Mouse (Mus musculus) ES-E14 (cell line): ENCODE results near the gene 1810049J17Rik. TPM values are rescaled to one million over a fixed set of nuclear protein-coding genes. Genes with fewer than 3 reads are reported as not detected.
A peak's percentile ranks its signal among the peaks of the same experiment; 100 is the strongest.

Source experiments
- DNase-seq: peaks from one replicate; pipeline ENCODE4 v3.0.0-alpha.2; 2013; ENCODE audit warnings: low read depth, low spot score
- H3K27ac ChIP-seq: 2 replicates; pipeline ENCODE4 v1.5.1; 2012; ENCODE audit warnings: low read depth, mild to moderate bottlenecking, low read length, moderate library complexity, mixed read lengths; ENCODE audit not compliant: poor library complexity, insufficient read depth, severe bottlenecking
- H3K36me3 ChIP-seq: 2 replicates; pipeline ENCODE4 v1.6.1; 2012; ENCODE audit warnings: mild to moderate bottlenecking, low read length, moderate library complexity, mixed read lengths; ENCODE audit not compliant: control insufficient read depth, poor library complexity, insufficient read depth, severe bottlenecking
- H3K4me1 ChIP-seq, 2 experiments: fragments of 150-350 bp in 1 of 2; sonication (generic) in 1 of 2; 2 replicates each; pipeline ENCODE4 v1.6.1; 2012; ENCODE audit warnings: low read length in 2 of 2, mild to moderate bottlenecking in 1 of 2, mixed read lengths in 1 of 2; ENCODE audit not compliant: control insufficient read depth in 2 of 2, insufficient read depth in 2 of 2, poor library complexity in 1 of 2
- H3K4me3 ChIP-seq, 2 experiments: fragments of 150-350 bp in 1 of 2; sonication (generic) in 1 of 2; 2 replicates each; pipeline ENCODE4 v1.5.1; 2012; ENCODE audit warnings: low read length in 2 of 2, low read depth in 1 of 2, mild to moderate bottlenecking in 1 of 2, mixed read lengths in 1 of 2; ENCODE audit not compliant: insufficient read depth in 1 of 2, poor library complexity in 1 of 2, severe bottlenecking in 1 of 2
- H3K9ac ChIP-seq: 2 replicates; pipeline ENCODE4 v1.6.1; 2012; ENCODE audit warnings: low read depth, mild to moderate bottlenecking, low read length, mixed read lengths; ENCODE audit not compliant: poor library complexity, insufficient read depth, severe bottlenecking
- H3K9me3 ChIP-seq: fragments of 150-350 bp; sonication (generic); 2 replicates; pipeline ENCODE4 v1.6.1; 2012; ENCODE audit warnings: low read depth, mild to moderate bottlenecking, low read length; ENCODE audit not compliant: control insufficient read depth, insufficient read depth
- CHD2 ChIP-seq: IDR thresholded peaks from 2 replicates; pipeline ENCODE4 v1.6.1; 2014; ENCODE audit warnings: mild to moderate bottlenecking, low read depth, low read length, inconsistent platforms
- HCFC1 ChIP-seq: IDR thresholded peaks from 2 replicates; pipeline ENCODE4 v1.6.1; 2012; ENCODE audit warnings: low read length, inconsistent platforms, borderline replicate concordance; ENCODE audit not compliant: insufficient read depth
- MAFK ChIP-seq: IDR thresholded peaks from 2 replicates; pipeline ENCODE4 v1.6.1; 2014; ENCODE audit warnings: mild to moderate bottlenecking, low read depth, low read length, inconsistent platforms; ENCODE audit not compliant: insufficient read depth
- ZC3H11A ChIP-seq: IDR thresholded peaks from 2 replicates; pipeline ENCODE4 v1.6.1; 2012; ENCODE audit warnings: low read depth, mild to moderate bottlenecking, inconsistent platforms, low read length, borderline replicate concordance
- ZNF384 ChIP-seq: IDR thresholded peaks from 2 replicates; pipeline ENCODE4 v1.6.1; 2012; ENCODE audit warnings: low read depth, low read length, inconsistent platforms
- in situ Hi-C, 2 experiments: fragments of 600-800 bp; cut with MboI; formaldehyde crosslinking; loops; one replicate each; pipeline ENCODE4 v1.15.1; 2025; ENCODE audit warnings: low sequenced_read_pairs in 2 of 2, inconsistent platforms in 1 of 2; ENCODE audit not compliant: unreplicated experiment in 2 of 2
- total RNA-seq: library from RNA; depleted of rRNA; stranded (reverse); fragments of 300-350 nt; gene quantifications from 2 replicates; pipeline ENCODE4 v1.2.3, GENCODE M21; 2012

Gene 1810049J17Rik
- total RNA-seq, 1 experiment, result 9.6 TPM

DNA sequence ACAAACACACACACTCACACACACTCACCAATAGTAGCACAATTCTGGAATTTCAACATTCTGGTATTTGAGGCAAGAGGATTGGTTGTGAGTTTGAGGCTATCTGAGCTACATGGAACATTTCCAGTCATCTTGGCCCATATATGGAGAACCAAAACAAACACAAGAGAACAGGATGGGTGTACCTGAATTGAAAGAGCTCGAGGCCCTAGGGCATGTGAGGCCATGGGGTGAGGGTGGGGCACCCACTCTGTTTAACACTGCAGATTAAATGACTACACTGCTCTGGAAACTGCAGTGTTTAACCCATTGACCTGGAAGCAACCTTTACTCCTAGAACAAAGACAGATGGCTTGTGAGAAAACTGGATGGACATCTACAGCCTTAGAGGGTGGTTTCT is 8.4 kb downstream of the 1810049J17Rik start:
- Histone ChIP-seq H3K4me1 (peaks cover 0 to 15% of the 10 kb centered on the region in 2 experiments; a peak in 2 of 4 replicates), H3K9ac (no peak overlapping the region), H3K9me3 (no peaks in the 10 kb centered on the region), H3K27ac (no peak overlapping the region), H3K4me3 (no peak overlapping the region), H3K36me3 (no peaks in the 10 kb centered on the region)
- no peak for DNase-seq
- in situ Hi-C loops, result no loop called here
- no peak for TF ChIP-seq MAFK
- no peak for TF ChIP-seq ZC3H11A
- no peak for TF ChIP-seq HCFC1
- no peak for TF ChIP-seq CHD2
- TF ChIP-seq ZNF384, result no peak

DNA sequence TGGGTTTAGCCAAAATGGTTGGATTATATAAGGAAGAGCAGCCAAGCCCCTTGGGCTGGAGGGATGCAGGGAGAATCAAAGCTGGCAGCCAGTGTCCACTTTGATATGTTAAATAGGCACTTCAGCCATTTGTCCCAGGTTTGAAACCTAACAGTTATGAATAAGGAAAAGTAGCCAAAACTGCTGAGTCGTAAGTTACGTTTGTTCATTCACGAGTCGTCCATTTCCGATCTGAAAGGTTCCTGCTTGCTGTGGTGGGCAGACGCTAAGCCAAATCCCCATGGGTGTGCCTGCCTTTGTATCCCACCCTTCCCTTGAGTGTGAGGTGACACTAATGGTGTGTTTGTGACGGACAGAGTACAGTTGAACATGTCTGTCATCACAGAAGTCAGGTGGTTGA is 10.2 kb downstream of the 1810049J17Rik start:
- no peak overlapping the region for H3K9ac ChIP-seq
- no peak overlapping the region for H3K4me3 ChIP-seq
- H3K4me1 ChIP-seq, result peaks cover 2 to 20% of the 10 kb centered on the region in 2 experiments; a peak in 3 of 4 replicates
- H3K36me3 ChIP-seq, result no peaks in the 10 kb centered on the region
- H3K9me3 ChIP-seq, result no peaks in the 10 kb centered on the region
- no peak overlapping the region for H3K27ac ChIP-seq
- in situ Hi-C loops, result no loop called here
- TF ChIP-seq HCFC1 (no peak), CHD2 (no peak), ZC3H11A (no peak), ZNF384 (no peak), MAFK (peak; percentile 78)
- no peak for DNase-seq

DNA sequence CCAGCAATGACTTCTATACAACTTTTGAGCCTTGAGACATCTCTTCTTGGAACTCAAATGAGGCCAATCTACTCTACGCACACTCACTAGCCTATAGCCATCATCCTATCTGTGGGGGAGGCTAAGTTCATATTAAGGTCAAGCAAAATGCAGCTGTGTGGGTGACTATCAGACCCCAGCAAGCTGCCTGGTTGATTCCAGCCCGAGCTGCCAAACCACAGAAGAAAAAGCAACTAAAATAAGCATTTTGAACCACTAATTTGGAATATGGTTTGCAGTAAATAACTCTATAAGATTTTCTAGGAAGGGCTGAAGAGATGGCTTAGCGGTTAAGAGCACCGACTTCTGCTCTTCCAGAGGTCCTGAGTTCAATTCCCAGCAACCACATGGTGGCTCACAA is 11.0 kb downstream of the 1810049J17Rik start:
- TF ChIP-seq ZC3H11A, result no peak
- no peak for TF ChIP-seq MAFK
- TF ChIP-seq CHD2, result no peak
- TF ChIP-seq HCFC1, result no peak
- no peak for TF ChIP-seq ZNF384
- in situ Hi-C loops, result no loop called here
- DNase-seq, result no peak
- no peak overlapping the region for H3K4me3 ChIP-seq
- H3K9me3 ChIP-seq, result no peaks in the 10 kb centered on the region
- no peak overlapping the region for H3K9ac ChIP-seq
- no peaks in the 10 kb centered on the region for H3K36me3 ChIP-seq
- no peak overlapping the region for H3K27ac ChIP-seq
- H3K4me1 ChIP-seq, result peaks cover 3 to 23% of the 10 kb centered on the region in 2 experiments; a peak in 3 of 4 replicates

DNA sequence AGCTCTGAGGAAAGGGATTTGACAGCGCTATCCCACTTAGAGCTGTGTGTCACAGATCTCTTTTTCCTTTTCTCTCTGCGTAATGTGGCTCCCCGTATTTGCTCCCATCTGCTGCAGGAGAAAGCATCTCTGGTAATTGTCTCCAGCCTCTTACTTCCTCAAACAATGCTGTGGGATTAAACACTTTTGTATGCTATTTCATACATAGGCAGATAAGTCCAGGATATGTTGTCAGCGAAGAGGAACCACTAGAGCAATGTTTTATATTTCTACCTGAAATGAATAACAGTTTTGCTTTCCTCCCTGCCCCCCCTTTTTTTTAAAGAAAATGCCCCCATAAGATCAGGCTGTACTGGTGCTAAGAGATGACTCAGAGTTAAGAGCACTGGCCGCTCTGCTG is 13.2 kb downstream of the 1810049J17Rik start:
- no peak for TF ChIP-seq HCFC1
- in situ Hi-C loops, result no loop called here
- Histone ChIP-seq H3K4me3 (no peak overlapping the region), H3K36me3 (no peaks in the 10 kb centered on the region), H3K9ac (no peak overlapping the region), H3K4me1 (peaks cover 3 to 22% of the 10 kb centered on the region in 2 experiments; a peak in 3 of 4 replicates), H3K27ac (no peak overlapping the region), H3K9me3 (no peaks in the 10 kb centered on the region)
- DNase-seq, result no peak

DNA sequence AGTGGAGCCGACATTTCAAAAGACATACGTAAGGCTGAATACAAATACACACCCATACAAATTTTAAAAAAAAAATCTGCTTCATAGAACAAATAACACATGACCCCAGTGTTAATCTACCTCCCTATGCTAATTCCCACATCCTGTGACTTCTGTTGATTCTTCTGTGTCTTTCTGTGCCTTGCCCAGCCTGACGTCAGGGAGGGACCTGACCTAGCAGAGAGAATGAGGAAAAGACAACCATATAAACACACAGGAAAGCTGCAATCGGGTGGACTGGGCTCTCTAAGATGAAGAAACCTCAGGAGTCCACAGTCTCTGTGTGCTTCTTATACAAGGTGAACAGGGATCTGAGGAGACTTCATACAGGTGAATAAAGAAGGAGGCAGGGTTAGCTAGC is 14.6 kb downstream of the 1810049J17Rik start:
- H3K36me3 ChIP-seq, result no peaks in the 10 kb centered on the region
- H3K27ac ChIP-seq, result no peak overlapping the region
- H3K9ac ChIP-seq, result no peak overlapping the region
- no peak for TF ChIP-seq ZNF384
- no peak for TF ChIP-seq HCFC1
- TF ChIP-seq ZC3H11A, result no peak
- no peak for TF ChIP-seq MAFK
- no peak for DNase-seq
- in situ Hi-C loops, result no loop called here
- H3K4me3 ChIP-seq, result no peak overlapping the region
- H3K4me1 ChIP-seq, result peaks cover 3 to 21% of the 10 kb centered on the region in 2 experiments; a peak in 3 of 4 replicates
- no peaks in the 10 kb centered on the region for H3K9me3 ChIP-seq
